Mouse (Mus musculus): ENCODE results near the gene Map3k7. TPM values are rescaled to one million over a fixed set of nuclear protein-coding genes. Genes with fewer than 3 reads are reported as not detected.

Map3k7 gene
- 57.4 to 69.6 TPM (median 66.2 TPM) in 4 replicates for total RNA-seq (2023; ENCODE audit: inconsistent age)

GRCm38 (mm10) chr4:31963354-31964193, at the start of gene Map3k7:
Gene Map3k7 (plus strand): TSS chr4:31964097.

Data from B cell, adult (primary cell).